Mouse (Mus musculus): Measurements from ENCODE around the gene Katnal1. TPM values are rescaled to one million over a fixed set of nuclear protein-coding genes. Genes with fewer than 3 reads are reported as not detected.

Katnal1 gene
- polyA plus RNA-seq, 1 experiment from 2014 or later = 11.0 TPM

GRCm38 (mm10) chr5:148968958-148969576, 39.9 kb upstream of the Katnal1 start:
- no peaks in the 10 kb centered on the region for H3K36me3 ChIP-seq (ENCODE audit: control insufficient read depth, insufficient read depth, low read length)
- H3K4me3 ChIP-seq (replicated peaks; ENCODE audit: low read length) = no peak overlapping the region
- no peak overlapping the region for H3K4me2 ChIP-seq (ENCODE audit: low read depth, low read length)
- peak overlapping the region; percentile 60 for H3K27ac ChIP-seq (ENCODE audit: low read length)
- no peaks in the 10 kb centered on the region for H3K9me3 ChIP-seq (replicated peaks; ENCODE audit: control insufficient read depth, low read length)
- H3K4me1 ChIP-seq (ENCODE audit: control insufficient read depth, insufficient read depth, low read length) = peaks cover 24% of the 10 kb centered on the region
- no peak for ATAC-seq (ENCODE audit: insufficient read depth, low FRiP score)
- 48% methylated on average over 7 of the region's 7 CpGs for WGBS
- no peaks in the 10 kb centered on the region for H3K27me3 ChIP-seq (ENCODE audit: control insufficient read depth, insufficient read depth, low read length)
- peak overlapping the region; percentile 42; the same call in 1 of the 2 replicates for H3K9ac ChIP-seq (ENCODE audit: low read length)

DNA sequence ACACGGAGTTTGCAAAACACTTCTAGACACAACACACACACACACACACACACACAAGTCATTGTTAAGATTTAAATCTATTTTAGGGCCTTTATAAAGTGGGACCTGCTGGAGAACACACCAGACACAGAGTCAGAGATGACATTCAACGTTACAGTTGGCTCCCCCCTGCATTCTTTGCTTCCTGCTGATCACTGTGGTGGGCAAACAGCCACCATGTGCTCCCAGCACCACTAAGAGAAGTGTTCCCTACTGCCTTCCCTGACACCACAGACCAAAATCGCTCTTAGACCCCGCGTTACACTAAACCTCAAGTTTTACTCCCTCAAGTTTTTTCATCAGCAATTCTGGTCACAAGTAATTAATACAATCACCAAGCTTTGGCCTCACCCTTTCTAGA, 39.1 kb upstream of the Katnal1 start:
- Histone ChIP-seq H3K27me3 (ENCODE audit: control insufficient read depth, insufficient read depth, low read length) (no peaks in the 10 kb centered on the region), H3K4me1 (ENCODE audit: control insufficient read depth, insufficient read depth, low read length) (peaks cover 21% of the 10 kb centered on the region), H3K36me3 (ENCODE audit: control insufficient read depth, insufficient read depth, low read length) (no peaks in the 10 kb centered on the region), H3K4me2 (ENCODE audit: low read depth, low read length) (no peak overlapping the region), H3K27ac (ENCODE audit: low read length) (no peak overlapping the region), H3K4me3 (replicated peaks; ENCODE audit: low read length) (no peak overlapping the region), H3K9me3 (replicated peaks; ENCODE audit: control insufficient read depth, low read length) (no peaks in the 10 kb centered on the region), H3K9ac (ENCODE audit: low read length) (no peak overlapping the region)
- ATAC-seq (ENCODE audit: insufficient read depth, low FRiP score) = no peak
- whole genome bisulfite sequencing = 74% methylated on average over 5 of the region's 5 CpGs

GRCm38 (mm10) chr5:148966395-148966794, 37.3 kb upstream of the Katnal1 start:
- no peaks in the 10 kb centered on the region for H3K36me3 ChIP-seq (ENCODE audit: control insufficient read depth, insufficient read depth, low read length)

DNA sequence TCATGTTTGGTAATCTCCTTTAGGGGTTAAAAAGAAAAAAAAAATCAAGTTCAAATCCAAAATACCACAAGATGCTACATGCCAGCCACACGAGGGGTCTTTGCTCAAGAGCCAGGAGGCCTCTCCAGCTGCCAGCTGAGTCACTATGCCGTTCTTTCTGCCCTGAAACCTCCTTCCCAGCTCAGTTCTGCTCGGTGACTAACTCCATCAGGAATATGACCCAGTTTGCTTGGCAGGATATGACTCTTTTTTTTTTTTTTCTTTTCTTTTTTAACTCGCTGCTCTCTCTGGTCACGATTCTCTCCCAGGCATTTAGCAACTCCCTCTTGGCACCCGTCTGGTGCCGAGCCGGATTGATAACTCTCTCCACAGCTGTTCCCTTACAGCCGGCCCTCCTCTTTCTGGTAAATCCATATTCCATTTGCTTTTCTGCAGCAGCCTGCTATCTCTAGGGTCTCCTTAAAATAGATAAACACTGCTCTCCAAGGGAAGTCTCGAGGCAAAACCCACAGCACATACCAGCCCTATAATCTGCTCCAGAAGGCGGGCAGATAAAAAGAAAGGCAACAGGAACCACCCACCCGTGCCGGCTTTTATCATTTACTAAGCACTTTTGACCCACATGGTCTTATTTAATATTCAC, 36.7 kb upstream of the Katnal1 start:
- peak overlapping the region; percentile 14; the same call in 1 of the 2 replicates for H3K9ac ChIP-seq (ENCODE audit: low read length)
- H3K36me3 ChIP-seq (ENCODE audit: control insufficient read depth, insufficient read depth, low read length) = no peaks in the 10 kb centered on the region
- peak overlapping the region; percentile 77 for H3K27ac ChIP-seq (ENCODE audit: low read length)
- WGBS = 6% methylated on average over 13 of the region's 13 CpGs
- H3K4me3 ChIP-seq (replicated peaks; ENCODE audit: low read length) = no peak overlapping the region
- peak; percentile 62 for ATAC-seq (ENCODE audit: insufficient read depth, low FRiP score)
- H3K9me3 ChIP-seq (replicated peaks; ENCODE audit: control insufficient read depth, low read length) = no peaks in the 10 kb centered on the region
- H3K4me1 ChIP-seq (ENCODE audit: control insufficient read depth, insufficient read depth, low read length) = peaks cover 18% of the 10 kb centered on the region
- H3K4me2 ChIP-seq (ENCODE audit: low read depth, low read length) = peak overlapping the region; percentile 5; the same call in 1 of the 2 replicates
- no peaks in the 10 kb centered on the region for H3K27me3 ChIP-seq (ENCODE audit: control insufficient read depth, insufficient read depth, low read length)

More at GRCm38 (mm10) chr5:148966395-148966794, 37.3 kb upstream of the Katnal1 start:
- Histone ChIP-seq H3K27me3 (ENCODE audit: control insufficient read depth, insufficient read depth, low read length) (no peaks in the 10 kb centered on the region), H3K9ac (ENCODE audit: low read length) (no peak overlapping the region), H3K9me3 (replicated peaks; ENCODE audit: control insufficient read depth, low read length) (no peaks in the 10 kb centered on the region), H3K4me3 (replicated peaks; ENCODE audit: low read length) (no peak overlapping the region), H3K27ac (ENCODE audit: low read length) (peak overlapping the region; percentile 77), H3K4me1 (ENCODE audit: control insufficient read depth, insufficient read depth, low read length) (peaks cover 18% of the 10 kb centered on the region), H3K4me2 (ENCODE audit: low read depth, low read length) (peak overlapping the region; percentile 5; the same call in 1 of the 2 replicates)
- WGBS = 47% methylated on average over 6 of the region's 6 CpGs
- ATAC-seq (ENCODE audit: insufficient read depth, low FRiP score) = no peak

DNA sequence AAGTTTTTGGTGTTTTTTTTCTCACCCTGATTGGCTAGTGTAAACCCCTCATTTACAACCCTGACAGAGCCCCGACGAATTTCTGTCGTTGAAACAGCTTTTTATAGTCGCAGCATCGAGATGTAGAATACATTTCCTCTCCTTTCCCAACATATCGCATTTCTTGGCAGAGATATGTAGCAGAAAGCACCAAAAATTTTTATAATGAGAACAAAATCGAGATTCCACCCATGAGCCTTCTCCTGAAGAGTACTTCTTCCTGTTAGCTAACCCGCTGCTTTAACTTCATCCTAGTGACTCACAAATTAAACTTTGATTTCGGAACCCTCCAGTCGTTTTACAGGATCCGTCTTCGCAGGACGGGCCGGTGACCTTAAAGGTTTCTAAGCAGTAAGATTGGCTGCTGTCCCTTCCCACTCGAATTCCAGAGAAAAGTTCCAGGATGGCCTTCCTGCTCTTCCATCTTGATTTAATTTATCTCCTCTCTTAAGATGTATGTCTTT, 36.0 kb upstream of the Katnal1 start:
- H3K4me2 ChIP-seq (ENCODE audit: low read depth, low read length) = no peak overlapping the region; the same call in 1 of the 2 replicates
- peaks cover 18% of the 10 kb centered on the region for H3K4me1 ChIP-seq (ENCODE audit: control insufficient read depth, insufficient read depth, low read length)
- H3K36me3 ChIP-seq (ENCODE audit: control insufficient read depth, insufficient read depth, low read length) = no peaks in the 10 kb centered on the region
- no peaks in the 10 kb centered on the region for H3K9me3 ChIP-seq (replicated peaks; ENCODE audit: control insufficient read depth, low read length)
- H3K4me3 ChIP-seq (replicated peaks; ENCODE audit: low read length) = no peak overlapping the region
- WGBS = 49% methylated on average over 15 of the region's 15 CpGs
- peak overlapping the region; percentile 14; the same call in 1 of the 2 replicates for H3K9ac ChIP-seq (ENCODE audit: low read length)
- peak overlapping the region; percentile 77 for H3K27ac ChIP-seq (ENCODE audit: low read length)
- no peaks in the 10 kb centered on the region for H3K27me3 ChIP-seq (ENCODE audit: control insufficient read depth, insufficient read depth, low read length)
- no peak for ATAC-seq (ENCODE audit: insufficient read depth, low FRiP score)

- Histone ChIP-seq H3K27ac (ENCODE audit: low read length) (peak overlapping the region; percentile 36; the same call in 1 of the 2 replicates), H3K36me3 (ENCODE audit: control insufficient read depth, insufficient read depth, low read length) (no peaks in the 10 kb centered on the region), H3K4me1 (ENCODE audit: control insufficient read depth, insufficient read depth, low read length) (peaks cover 25% of the 10 kb centered on the region), H3K27me3 (ENCODE audit: control insufficient read depth, insufficient read depth, low read length) (no peaks in the 10 kb centered on the region), H3K9ac (ENCODE audit: low read length) (no peak overlapping the region), H3K4me2 (ENCODE audit: low read depth, low read length) (no peak overlapping the region), H3K9me3 (replicated peaks; ENCODE audit: control insufficient read depth, low read length) (no peaks in the 10 kb centered on the region), H3K4me3 (replicated peaks; ENCODE audit: low read length) (no peak overlapping the region)
- 77% methylated on average over 1 of the region's 1 CpGs for WGBS
- ATAC-seq (ENCODE audit: insufficient read depth, low FRiP score) = no peak
Measured at GRCm38 (mm10) chr5:148964251-148964650, 35.1 kb upstream of the Katnal1 start.

DNA sequence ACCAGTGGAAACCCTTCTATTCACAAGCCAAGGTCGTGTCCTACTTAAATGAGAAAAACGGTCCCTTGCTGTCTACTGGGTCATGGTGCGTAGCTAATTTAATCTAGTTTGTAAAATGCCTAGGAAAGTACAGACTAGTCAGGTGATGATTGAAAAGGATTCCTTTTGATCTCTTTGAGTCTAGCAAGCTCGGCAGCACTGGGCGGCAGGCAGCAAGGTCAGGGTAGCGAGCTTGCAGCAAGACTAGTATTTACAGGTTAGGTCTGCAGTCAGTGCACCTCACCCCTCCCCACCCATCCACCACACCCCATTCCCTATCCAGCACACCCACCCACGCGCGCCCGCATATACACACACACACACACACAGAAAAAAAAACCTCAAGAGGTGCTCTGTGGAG, 31.1 kb upstream of the Katnal1 start:
- Histone ChIP-seq H3K27me3 (ENCODE audit: control insufficient read depth, insufficient read depth, low read length) (no peaks in the 10 kb centered on the region), H3K4me2 (ENCODE audit: low read depth, low read length) (peak overlapping the region; percentile 96), H3K9ac (ENCODE audit: low read length) (0 out of 2 replicates have a peak overlapping the region, but pooled peaks have one; percentile 15), H3K9me3 (replicated peaks; ENCODE audit: control insufficient read depth, low read length) (no peaks in the 10 kb centered on the region), H3K36me3 (ENCODE audit: control insufficient read depth, insufficient read depth, low read length) (no peaks in the 10 kb centered on the region), H3K4me3 (replicated peaks; ENCODE audit: low read length) (no peak overlapping the region), H3K4me1 (ENCODE audit: control insufficient read depth, insufficient read depth, low read length) (peaks cover 23% of the 10 kb centered on the region), H3K27ac (ENCODE audit: low read length) (peak overlapping the region; percentile 34)
- 65% methylated on average over 10 of the region's 10 CpGs for WGBS
- no peak for ATAC-seq (ENCODE audit: insufficient read depth, low FRiP score)

DNA sequence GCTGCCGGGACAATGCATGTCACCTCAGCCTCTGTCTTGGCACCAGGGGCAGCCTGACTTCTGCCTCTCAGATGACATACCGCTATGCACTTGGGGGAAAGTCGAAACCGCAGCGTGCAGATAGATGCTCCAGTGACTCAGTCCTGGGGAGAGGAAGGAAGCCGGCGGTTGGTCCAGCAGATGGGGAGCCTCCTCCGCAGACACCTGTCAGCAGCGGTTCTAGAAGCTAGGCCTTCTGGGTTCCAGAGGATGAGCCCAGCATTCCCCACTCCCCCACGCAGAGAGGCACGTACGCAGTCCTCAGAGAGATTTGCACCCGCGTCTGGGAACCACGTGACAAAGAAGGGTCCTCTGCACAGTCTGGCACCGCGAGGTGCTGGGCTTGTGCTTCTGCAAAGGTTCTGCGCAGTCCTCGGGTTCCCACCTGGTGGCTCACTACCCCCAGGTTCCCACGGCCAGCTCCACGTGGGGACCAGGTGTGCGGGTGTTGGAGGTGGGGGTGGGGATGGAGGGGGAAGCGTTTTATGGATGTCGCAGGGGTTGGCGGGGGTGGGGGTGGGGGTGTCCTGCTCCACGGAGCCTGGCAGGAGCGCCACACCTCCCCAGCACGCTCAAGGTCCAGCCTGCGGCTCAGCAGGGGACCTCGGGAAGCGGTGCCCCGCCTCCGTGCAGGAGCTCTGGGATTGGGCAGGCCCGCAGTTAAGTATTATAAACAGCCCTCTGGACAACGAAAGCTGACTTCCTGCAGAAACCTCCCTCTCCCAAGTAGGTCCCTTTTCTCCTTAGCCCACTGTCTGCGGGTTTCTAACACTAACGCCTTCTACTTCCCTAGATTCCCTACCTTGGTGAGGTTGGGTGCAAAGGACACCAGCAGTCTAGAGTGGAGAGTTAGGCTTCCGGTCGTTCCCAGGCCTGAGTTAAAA, 30.2 kb upstream of the Katnal1 start:
- H3K9ac ChIP-seq (ENCODE audit: low read length) = peak overlapping the region; percentile 72
- peak overlapping the region; percentile 51 for H3K4me3 ChIP-seq (replicated peaks; ENCODE audit: low read length)
- WGBS = 3% methylated on average over 39 of the region's 39 CpGs
- ATAC-seq (ENCODE audit: insufficient read depth, low FRiP score) = peak; percentile 87
- peak overlapping the region; percentile 96 for H3K4me2 ChIP-seq (ENCODE audit: low read depth, low read length)
- no peaks in the 10 kb centered on the region for H3K36me3 ChIP-seq (ENCODE audit: control insufficient read depth, insufficient read depth, low read length)
- peak overlapping the region; percentile 34 for H3K27ac ChIP-seq (ENCODE audit: low read length)
- H3K4me1 ChIP-seq (ENCODE audit: control insufficient read depth, insufficient read depth, low read length) = peaks cover 28% of the 10 kb centered on the region
- H3K27me3 ChIP-seq (ENCODE audit: control insufficient read depth, insufficient read depth, low read length) = no peaks in the 10 kb centered on the region
- no peaks in the 10 kb centered on the region for H3K9me3 ChIP-seq (replicated peaks; ENCODE audit: control insufficient read depth, low read length)

All from stomach, embryonic 16.5 days (tissue).